Mouse (Mus musculus) myocyte (in vitro differentiated cells): ENCODE data around the gene Nipbl. TPM values are rescaled to one million over a fixed set of nuclear protein-coding genes. Genes with fewer than 3 reads are reported as not detected.

Experiments
- H3K27me3 ChIP-seq: one replicate; pipeline ENCODE4 v1.6.1; 2011; ENCODE audit not compliant: control insufficient read depth, insufficient read depth, insufficient read length
- H3K36me3 ChIP-seq: one replicate; pipeline ENCODE4 v1.6.1; 2011; ENCODE audit not compliant: control insufficient read depth, insufficient read depth
- H3K4me2 ChIP-seq: one replicate; pipeline ENCODE4 v1.6.1; 2011; ENCODE audit warnings: low read depth, control low read depth
- H3K4me3 ChIP-seq: one replicate; pipeline ENCODE4 v1.5.1; 2011; ENCODE audit warnings: mild to moderate bottlenecking, control low read depth, moderate library complexity
- H3K79me2 ChIP-seq: one replicate; pipeline ENCODE4 v1.6.1; 2011; ENCODE audit not compliant: control insufficient read depth, insufficient read depth
- H3ac ChIP-seq: one replicate; pipeline ENCODE4 v1.6.1; 2011; ENCODE audit not compliant: control insufficient read depth, insufficient read length
- CEBPB ChIP-seq: IDR thresholded peaks from 2 replicates; pipeline ENCODE4 v1.6.1; 2011; ENCODE audit warnings: mild to moderate bottlenecking, moderate library complexity; ENCODE audit not compliant: poor library complexity, insufficient read depth, severe bottlenecking
- E2F4 ChIP-seq: IDR thresholded peaks from one replicate; pipeline ENCODE4 v1.6.1; 2011; ENCODE audit warnings: mild to moderate bottlenecking, control low read depth, moderate library complexity; ENCODE audit not compliant: insufficient read depth
- MAX ChIP-seq: IDR thresholded peaks from one replicate; pipeline ENCODE4 v1.6.1; 2011; ENCODE audit warnings: low read depth, mild to moderate bottlenecking, control low read depth
- MYOD1 ChIP-seq, 3 experiments: IDR thresholded peaks; one replicate each; pipeline ENCODE4 v1.6.1; 2011; ENCODE audit warnings: control low read depth in 2 of 3, low read depth in 2 of 3, mild to moderate bottlenecking in 2 of 3, moderate library complexity in 1 of 3; ENCODE audit not compliant: insufficient read length in 2 of 3, control insufficient read depth in 1 of 3
- MYOG ChIP-seq, 3 experiments: IDR thresholded peaks; one replicate each; pipeline ENCODE4 v1.6.1; 2011; ENCODE audit warnings: control low read depth in 2 of 3, low read depth in 2 of 3, mild to moderate bottlenecking in 2 of 3; ENCODE audit not compliant: insufficient read length in 2 of 3, control insufficient read depth in 1 of 3, insufficient read depth in 1 of 3
- POLR2A ChIP-seq: IDR thresholded peaks from one replicate; pipeline ENCODE4 v1.6.1; 2011; ENCODE audit warnings: low read depth, mild to moderate bottlenecking, control low read depth, moderate library complexity; ENCODE audit not compliant: insufficient read length
- POLR2AphosphoS2 ChIP-seq: IDR thresholded peaks from one replicate; pipeline ENCODE4 v1.6.1; 2011; ENCODE audit warnings: low read depth, control low read depth; ENCODE audit not compliant: insufficient read length
- REST ChIP-seq: IDR thresholded peaks from one replicate; pipeline ENCODE4 v1.6.1; 2011; ENCODE audit warnings: mild to moderate bottlenecking, control low read depth, moderate library complexity; ENCODE audit not compliant: insufficient read depth, insufficient read length
- SRF ChIP-seq: IDR thresholded peaks from one replicate; pipeline ENCODE4 v1.6.1; 2011; ENCODE audit warnings: low read depth; ENCODE audit not compliant: control insufficient read depth, insufficient read length
- TCF12 ChIP-seq: IDR thresholded peaks from one replicate; pipeline ENCODE4 v1.6.1; 2011; ENCODE audit warnings: mild to moderate bottlenecking, control low read depth; ENCODE audit not compliant: poor library complexity, insufficient read depth, severe bottlenecking
- TCF3 ChIP-seq: IDR thresholded peaks from one replicate; pipeline ENCODE4 v1.6.1; 2011; ENCODE audit warnings: low read depth, control low read depth; ENCODE audit not compliant: insufficient read length
- USF1 ChIP-seq: IDR thresholded peaks from one replicate; pipeline ENCODE4 v1.6.1; 2011; ENCODE audit warnings: low read depth, mild to moderate bottlenecking, control low read depth, moderate library complexity
- polyA plus RNA-seq: library from polyadenylated mRNA; unstranded; fragments of >200 nt; fragmentation: generic; extraction: Trizol; gene quantifications from one replicate; pipeline ENCODE4 v1.2.1, GENCODE M21; 2012; ENCODE audit warnings: missing spikeins

Nipbl gene
- polyA plus RNA-seq, 1 experiment: 6.5 TPM

DNA sequence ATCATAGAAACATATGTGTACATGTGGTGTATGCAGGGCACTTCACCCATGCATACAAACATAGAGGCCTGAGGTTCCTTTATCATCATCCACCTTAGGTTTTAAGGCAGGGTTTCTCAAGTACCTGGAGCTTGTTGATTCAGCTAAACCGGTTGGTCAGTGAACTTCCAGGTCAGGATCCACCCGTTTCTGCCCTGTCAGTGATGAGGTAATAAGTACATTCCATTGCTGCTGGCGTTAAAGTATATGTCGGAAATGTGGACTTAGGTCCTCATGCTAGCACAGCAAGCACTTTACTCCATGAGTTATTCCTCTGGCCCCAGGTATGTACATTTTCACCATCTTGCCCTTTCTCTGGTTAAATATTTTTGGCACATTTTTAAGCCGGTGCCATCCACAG lies 14.8 kb downstream of the Nipbl start:
- H3K36me3 ChIP-seq: no peaks in the 10 kb centered on the region
- no peak overlapping the region for H3K4me2 ChIP-seq
- no peaks in the 10 kb centered on the region for H3K27me3 ChIP-seq
- H3ac ChIP-seq: no peak overlapping the region
- peaks cover 100% of the 10 kb centered on the region for H3K79me2 ChIP-seq
- H3K4me3 ChIP-seq: no peak overlapping the region
- TF ChIP-seq TCF12 (no peak), E2F4 (no peak), POLR2A (no peak), SRF (no peak), POLR2AphosphoS2 (no peak), CEBPB (no peak), MYOD1 (IDR thresholded peaks at IDR 0.05; ENCODE audit: control insufficient read depth in 1 of 3, insufficient read length in 2 of 3, low read depth in 2 of 3) (no peak), MYOG (IDR thresholded peaks at IDR 0.05; ENCODE audit: control insufficient read depth in 1 of 3, insufficient read depth in 1 of 3, insufficient read length in 2 of 3, low read depth in 2 of 3) (no peak), REST (no peak), USF1 (no peak)

GRCm38 (mm10) chr15:8420909-8421308 lies 23.4 kb downstream of the Nipbl start:
- TF ChIP-seq MYOD1 (IDR thresholded peaks at IDR 0.05; ENCODE audit: control insufficient read depth in 1 of 3, insufficient read length in 2 of 3, low read depth in 2 of 3) (no peak), POLR2A (no peak), TCF12 (no peak), POLR2AphosphoS2 (no peak), SRF (no peak), TCF3 (no peak), MYOG (IDR thresholded peaks at IDR 0.05; ENCODE audit: control insufficient read depth in 1 of 3, insufficient read depth in 1 of 3, insufficient read length in 2 of 3, low read depth in 2 of 3) (no peak), USF1 (no peak)
- no peak overlapping the region for H3K4me2 ChIP-seq
- no peak overlapping the region for H3ac ChIP-seq
- H3K4me3 ChIP-seq: no peak overlapping the region
- peaks cover 99% of the 10 kb centered on the region for H3K79me2 ChIP-seq
- H3K36me3 ChIP-seq: no peaks in the 10 kb centered on the region
- H3K27me3 ChIP-seq: no peaks in the 10 kb centered on the region

- no peak overlapping the region for H3K4me3 ChIP-seq
- H3K36me3 ChIP-seq: no peaks in the 10 kb centered on the region
- TF ChIP-seq MAX (no peak), POLR2A (no peak), SRF (no peak), REST (no peak), TCF12 (no peak), MYOD1 (IDR thresholded peaks at IDR 0.05; ENCODE audit: control insufficient read depth in 1 of 3, insufficient read length in 2 of 3, low read depth in 2 of 3) (no peak), POLR2AphosphoS2 (no peak), E2F4 (no peak), CEBPB (no peak), USF1 (no peak), MYOG (IDR thresholded peaks at IDR 0.05; ENCODE audit: control insufficient read depth in 1 of 3, insufficient read depth in 1 of 3, insufficient read length in 2 of 3, low read depth in 2 of 3) (no peak), TCF3 (no peak)
- peaks cover 100% of the 10 kb centered on the region for H3K79me2 ChIP-seq
- no peak overlapping the region for H3K4me2 ChIP-seq
- H3ac ChIP-seq: no peak overlapping the region
- H3K27me3 ChIP-seq: no peaks in the 10 kb centered on the region
These were observed 27.6 kb downstream of the Nipbl start for GRCm38 (mm10) chr15:8416500-8417138.

DNA sequence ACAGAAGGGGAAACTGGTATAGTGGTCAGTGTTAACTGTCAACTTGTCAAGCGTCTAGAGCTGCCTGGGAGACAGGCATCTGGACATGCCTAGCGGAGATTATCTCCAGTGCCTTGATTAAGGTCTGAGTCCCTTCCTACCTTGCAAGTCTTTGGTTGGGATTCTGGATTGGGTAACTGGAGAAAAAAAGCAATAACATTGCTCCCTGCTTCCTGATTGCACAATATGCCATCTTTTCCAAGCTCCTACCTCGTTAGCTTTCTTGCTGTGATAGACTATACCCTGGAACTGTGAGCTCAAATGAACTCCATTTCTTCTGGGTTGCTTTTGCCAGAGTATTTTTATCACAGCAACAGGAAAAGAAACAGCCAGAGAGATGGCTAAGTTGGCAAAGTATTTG lies 30.9 kb downstream of the Nipbl start:
- no peak for TF ChIP-seq MAX
- TF ChIP-seq REST: no peak
- TF ChIP-seq POLR2A: no peak
- no peak for TF ChIP-seq TCF3
- no peak for TF ChIP-seq USF1
- no peak for TF ChIP-seq SRF
- TF ChIP-seq TCF12: no peak
- no peak for TF ChIP-seq MYOG (IDR thresholded peaks at IDR 0.05; ENCODE audit: control insufficient read depth in 1 of 3, insufficient read depth in 1 of 3, insufficient read length in 2 of 3, low read depth in 2 of 3)
- TF ChIP-seq E2F4: no peak
- no peak for TF ChIP-seq POLR2AphosphoS2
- no peak for TF ChIP-seq CEBPB
- TF ChIP-seq MYOD1 (IDR thresholded peaks at IDR 0.05; ENCODE audit: control insufficient read depth in 1 of 3, insufficient read length in 2 of 3, low read depth in 2 of 3): no peak
- no peak overlapping the region for H3ac ChIP-seq

GRCm38 (mm10) chr15:8411873-8412272 lies 32.4 kb downstream of the Nipbl start:
- Histone ChIP-seq H3K27me3 (no peaks in the 10 kb centered on the region), H3K4me3 (no peak overlapping the region), H3K79me2 (peaks cover 96% of the 10 kb centered on the region), H3ac (no peak overlapping the region), H3K4me2 (no peak overlapping the region), H3K36me3 (no peaks in the 10 kb centered on the region)
- TF ChIP-seq E2F4: no peak
- TF ChIP-seq REST: no peak
- no peak for TF ChIP-seq MYOD1 (IDR thresholded peaks at IDR 0.05; ENCODE audit: control insufficient read depth in 1 of 3, insufficient read length in 2 of 3, low read depth in 2 of 3)
- no peak for TF ChIP-seq MAX

More for the DNA sequence above, 30.9 kb downstream of the Nipbl start:
- Histone ChIP-seq H3K27me3 (no peaks in the 10 kb centered on the region), H3K4me2 (no peak overlapping the region), H3K36me3 (no peaks in the 10 kb centered on the region), H3K79me2 (peaks cover 96% of the 10 kb centered on the region), H3K4me3 (no peak overlapping the region)
